Mouse (Mus musculus): ENCODE data around the gene Hmgcs2. TPM values are rescaled to one million over a fixed set of nuclear protein-coding genes. Genes with fewer than 3 reads are reported as not detected.

The Hmgcs2 gene
- polyA plus RNA-seq, 1 experiment from 2014 or later, result 34.0 TPM

GRCm38 (mm10) chr3:98291044-98291443, 10.8 kb downstream of the Hmgcs2 start:
- H3K27ac ChIP-seq (ENCODE audit: low read length), result no peak overlapping the region
- ATAC-seq, result no peak
- H3K9me3 ChIP-seq (ENCODE audit: low read length), result no peaks in the 10 kb centered on the region
- no peak overlapping the region for H3K4me3 ChIP-seq (ENCODE audit: low read depth, low read length)
- H3K27me3 ChIP-seq (replicated peaks; ENCODE audit: insufficient read depth, low read length), result no peaks in the 10 kb centered on the region
- no peaks in the 10 kb centered on the region for H3K36me3 ChIP-seq (ENCODE audit: insufficient read depth, low read length)
- H3K4me1 ChIP-seq (ENCODE audit: insufficient read depth, low read depth, low read length), result no peaks in the 10 kb centered on the region
- DNase-seq (ENCODE audit: low spot score), result no peak
- H3K4me2 ChIP-seq (replicated peaks; ENCODE audit: low read depth, low read length), result no peak overlapping the region
- TF ChIP-seq CTCF (IDR thresholded peaks at IDR 0.05), result no peak
- no peak for TF ChIP-seq EP300 (IDR thresholded peaks at IDR 0.05)
- 83% methylated on average over 9 of the region's 9 CpGs for WGBS
- H3K9ac ChIP-seq (replicated peaks; ENCODE audit: low read depth), result no peak overlapping the region

- H3K9ac ChIP-seq (replicated peaks; ENCODE audit: low read depth), result no peak overlapping the region
- H3K27me3 ChIP-seq (replicated peaks; ENCODE audit: insufficient read depth, low read length), result no peaks in the 10 kb centered on the region
- WGBS, result 61% methylated on average over 10 of the region's 10 CpGs
- H3K4me1 ChIP-seq (ENCODE audit: insufficient read depth, low read depth, low read length), result no peaks in the 10 kb centered on the region
- DNase-seq (ENCODE audit: low spot score) (no peak), ATAC-seq (no peak)
- no peak overlapping the region for H3K27ac ChIP-seq (ENCODE audit: low read length)
- no peaks in the 10 kb centered on the region for H3K36me3 ChIP-seq (ENCODE audit: insufficient read depth, low read length)
- H3K4me3 ChIP-seq (ENCODE audit: low read depth, low read length), result no peak overlapping the region
- no peaks in the 10 kb centered on the region for H3K9me3 ChIP-seq (ENCODE audit: low read length)
- TF ChIP-seq EP300 (IDR thresholded peaks at IDR 0.05), result no peak
- no peak overlapping the region for H3K4me2 ChIP-seq (replicated peaks; ENCODE audit: low read depth, low read length)
Measured at GRCm38 (mm10) chr3:98295965-98296364, 15.7 kb downstream of the Hmgcs2 start.

- no peak overlapping the region for H3K9ac ChIP-seq (replicated peaks; ENCODE audit: low read depth)
- WGBS, result 85% methylated on average over 1 of the region's 1 CpGs
Measured at GRCm38 (mm10) chr3:98299391-98300100, 19.3 kb downstream of the Hmgcs2 start.

GRCm38 (mm10) chr3:98300266-98300665, 20.0 kb downstream of the Hmgcs2 start:
- 89% methylated on average over 4 of the region's 4 CpGs for WGBS
- Histone ChIP-seq H3K4me3 (ENCODE audit: low read depth, low read length) (no peak overlapping the region), H3K9ac (replicated peaks; ENCODE audit: low read depth) (no peak overlapping the region), H3K9me3 (ENCODE audit: low read length) (no peaks in the 10 kb centered on the region), H3K27me3 (replicated peaks; ENCODE audit: insufficient read depth, low read length) (no peaks in the 10 kb centered on the region), H3K27ac (ENCODE audit: low read length) (no peak overlapping the region), H3K4me2 (replicated peaks; ENCODE audit: low read depth, low read length) (no peak overlapping the region), H3K36me3 (ENCODE audit: insufficient read depth, low read length) (no peaks in the 10 kb centered on the region), H3K4me1 (ENCODE audit: insufficient read depth, low read depth, low read length) (no peaks in the 10 kb centered on the region)
- ATAC-seq (no peak), DNase-seq (ENCODE audit: low spot score) (no peak)
- no peak for TF ChIP-seq EP300 (IDR thresholded peaks at IDR 0.05)
- TF ChIP-seq CTCF (IDR thresholded peaks at IDR 0.05), result no peak

More at GRCm38 (mm10) chr3:98299391-98300100, 19.3 kb downstream of the Hmgcs2 start:
- H3K27me3 ChIP-seq (replicated peaks; ENCODE audit: insufficient read depth, low read length), result no peaks in the 10 kb centered on the region
- DNase-seq (ENCODE audit: low spot score), result no peak
- H3K27ac ChIP-seq (ENCODE audit: low read length), result no peak overlapping the region
- no peaks in the 10 kb centered on the region for H3K36me3 ChIP-seq (ENCODE audit: insufficient read depth, low read length)
- no peaks in the 10 kb centered on the region for H3K9me3 ChIP-seq (ENCODE audit: low read length)
- no peak overlapping the region for H3K4me2 ChIP-seq (replicated peaks; ENCODE audit: low read depth, low read length)
- no peak for TF ChIP-seq CTCF (IDR thresholded peaks at IDR 0.05)
- no peak for TF ChIP-seq EP300 (IDR thresholded peaks at IDR 0.05)
- no peak overlapping the region for H3K4me3 ChIP-seq (ENCODE audit: low read depth, low read length)
- ATAC-seq, result no peak
- H3K4me1 ChIP-seq (ENCODE audit: insufficient read depth, low read depth, low read length), result no peaks in the 10 kb centered on the region

GRCm38 (mm10) chr3:98301761-98302160, 21.5 kb downstream of the Hmgcs2 start:
- no peak overlapping the region for H3K27ac ChIP-seq (ENCODE audit: low read length)
- no peaks in the 10 kb centered on the region for H3K27me3 ChIP-seq (replicated peaks; ENCODE audit: insufficient read depth, low read length)
- no peaks in the 10 kb centered on the region for H3K36me3 ChIP-seq (ENCODE audit: insufficient read depth, low read length)
- H3K9me3 ChIP-seq (ENCODE audit: low read length), result no peaks in the 10 kb centered on the region
- 69% methylated on average over 3 of the region's 3 CpGs for WGBS
- ATAC-seq, result no peak
- no peak for TF ChIP-seq EP300 (IDR thresholded peaks at IDR 0.05)
- no peak for TF ChIP-seq CTCF (IDR thresholded peaks at IDR 0.05)
- no peak overlapping the region for H3K4me2 ChIP-seq (replicated peaks; ENCODE audit: low read depth, low read length)
- no peaks in the 10 kb centered on the region for H3K4me1 ChIP-seq (ENCODE audit: insufficient read depth, low read depth, low read length)
- no peak for DNase-seq (ENCODE audit: low spot score)
- no peak overlapping the region for H3K9ac ChIP-seq (replicated peaks; ENCODE audit: low read depth)
- no peak overlapping the region for H3K4me3 ChIP-seq (ENCODE audit: low read depth, low read length)

GRCm38 (mm10) chr3:98308606-98309005, 28.4 kb downstream of the Hmgcs2 start:
- WGBS, result 79% methylated on average over 6 of the region's 6 CpGs
- H3K4me2 ChIP-seq (replicated peaks; ENCODE audit: low read depth, low read length), result no peak overlapping the region
- no peaks in the 10 kb centered on the region for H3K27me3 ChIP-seq (replicated peaks; ENCODE audit: insufficient read depth, low read length)
- no peaks in the 10 kb centered on the region for H3K4me1 ChIP-seq (ENCODE audit: insufficient read depth, low read depth, low read length)
- no peaks in the 10 kb centered on the region for H3K9me3 ChIP-seq (ENCODE audit: low read length)
- TF ChIP-seq EP300 (IDR thresholded peaks at IDR 0.05) (no peak), CTCF (IDR thresholded peaks at IDR 0.05) (no peak)
- no peak overlapping the region for H3K9ac ChIP-seq (replicated peaks; ENCODE audit: low read depth)
- no peak for DNase-seq (ENCODE audit: low spot score)
- ATAC-seq, result no peak
- no peak overlapping the region for H3K27ac ChIP-seq (ENCODE audit: low read length)
- H3K36me3 ChIP-seq (ENCODE audit: insufficient read depth, low read length), result no peaks in the 10 kb centered on the region
- H3K4me3 ChIP-seq (ENCODE audit: low read depth, low read length), result no peak overlapping the region
